Mouse (Mus musculus) small intestine, adult 2 months (tissue): ENCODE results near the gene Bcl2l12.

Source experiments
- CTCF ChIP-seq: fragments of 200-500 bp; IDR thresholded peaks from 2 replicates; pipeline ENCODE4 v1.5.1; 2012; ENCODE audit warnings: low read depth, mild to moderate bottlenecking, control low read depth, inconsistent platforms, low read length, moderate library complexity, mixed read lengths; ENCODE audit not compliant: insufficient replicate concordance, insufficient read length; ENCODE audit errors: extremely low read depth
- POLR2A ChIP-seq: fragments of 200-500 bp; IDR thresholded peaks from 2 replicates; pipeline ENCODE4 v1.6.1; 2012; ENCODE audit warnings: low read depth, mild to moderate bottlenecking, control low read depth, inconsistent platforms, low read length, moderate library complexity

GRCm38 (mm10) chr7:45020225-45020624, 21.7 kb upstream of the Bcl2l12 start:
- TF ChIP-seq POLR2A (no peak), CTCF (no peak)
